Mouse (Mus musculus) embryonic fibroblast, embryonic 13.5 days (primary cell): Measurements from ENCODE around the gene Ctsg.

Source experiments
- CTCF ChIP-seq: IDR thresholded peaks from 2 replicates; pipeline ENCODE4 v1.5.1; 2011; ENCODE audit warnings: mild to moderate bottlenecking, control low read depth, low read length, moderate library complexity, borderline replicate concordance; ENCODE audit not compliant: insufficient read depth
- POLR2A ChIP-seq: IDR thresholded peaks from 2 replicates; pipeline ENCODE4 v1.6.1; 2011; ENCODE audit warnings: low read depth, mild to moderate bottlenecking, control low read depth, low read length, moderate library complexity

GRCm38 (mm10) chr14:56123516-56123915 is 21.1 kb upstream of the Ctsg start:
- TF ChIP-seq CTCF (no peak), POLR2A (no peak)
